Mouse (Mus musculus) heart, postnatal 4 days (tissue): ENCODE results near the gene Brk1. TPM values are rescaled to one million over a fixed set of nuclear protein-coding genes. Genes with fewer than 3 reads are reported as not detected.
A peak's percentile ranks its signal among the peaks of the same experiment; 100 is the strongest.

Experiments used
- DNase-seq: peaks from one replicate; pipeline ENCODE4 v3.0.0; 2021
- total RNA-seq, 2 experiments: library from RNA; stranded (reverse); gene quantifications; 2 replicates each; pipeline ENCODE4 v1.2.3; 2021

Gene Brk1
- 100 to 1,000 TPM; 101 to 102 TPM for total RNA-seq

- peak; percentile 87 for DNase-seq
These were observed at the start of gene Brk1 for GRCm38 (mm10) chr6:113604432-113605223. TSS of gene Brk1 (plus strand) at chr6:113604772.

- no peak for DNase-seq
These were observed 44.8 kb upstream of the Brk1 start for GRCm38 (mm10) chr6:113559736-113560135.

- no peak for DNase-seq
These were observed 40.0 kb upstream of the Brk1 start for GRCm38 (mm10) chr6:113564557-113564956.

- DNase-seq, result no peak
These were observed 28.5 kb upstream of the Brk1 start for GRCm38 (mm10) chr6:113576044-113576443.

GRCm38 (mm10) chr6:113579306-113579705 is 25.3 kb upstream of the Brk1 start:
- no peak for DNase-seq

GRCm38 (mm10) chr6:113583023-113583422 is 21.5 kb upstream of the Brk1 start:
- DNase-seq, result no peak

- DNase-seq, result no peak
These were observed 19.5 kb upstream of the Brk1 start for GRCm38 (mm10) chr6:113585065-113585464.

- peak; percentile 45 for DNase-seq
These were observed 17.9 kb upstream of the Brk1 start for GRCm38 (mm10) chr6:113586466-113587183.

GRCm38 (mm10) chr6:113592637-113593036 is 11.9 kb upstream of the Brk1 start:
- no peak for DNase-seq

- no peak for DNase-seq
These were observed 6.6 kb upstream of the Brk1 start for GRCm38 (mm10) chr6:113597945-113598344.

- peak; percentile 21 for DNase-seq
These were observed 4.7 kb upstream of the Brk1 start for GRCm38 (mm10) chr6:113599833-113600232.

- DNase-seq, result no peak
These were observed 3.9 kb upstream of the Brk1 start, which contains the start of gene Fancd2os for GRCm38 (mm10) chr6:113600543-113601139. TSS of gene Fancd2os (minus strand) at chr6:113600715.

- no peak for DNase-seq
These were observed 1.8 kb upstream of the Brk1 start for GRCm38 (mm10) chr6:113602821-113603220.

- no peak for DNase-seq
These were observed 579 bp upstream of the Brk1 start for GRCm38 (mm10) chr6:113603993-113604392.

- DNase-seq, result no peak
These were observed 613 bp downstream of the Brk1 start for GRCm38 (mm10) chr6:113605224-113605545.

- no peak for DNase-seq
These were observed 4.3 kb downstream of the Brk1 start for GRCm38 (mm10) chr6:113608871-113609270.

- DNase-seq, result no peak
These were observed 4.7 kb downstream of the Brk1 start for GRCm38 (mm10) chr6:113609293-113609692.

GRCm38 (mm10) chr6:113612258-113612969 is 7.8 kb downstream of the Brk1 start:
- peak; percentile 28 for DNase-seq

GRCm38 (mm10) chr6:113614152-113614551 is 9.6 kb downstream of the Brk1 start:
- DNase-seq, result no peak

- no peak for DNase-seq
These were observed 10.4 kb downstream of the Brk1 start for GRCm38 (mm10) chr6:113614997-113615396.

GRCm38 (mm10) chr6:113615489-113615888 is 10.9 kb downstream of the Brk1 start:
- no peak for DNase-seq

- DNase-seq, result peak; percentile 9
These were observed 18.8 kb downstream of the Brk1 start for GRCm38 (mm10) chr6:113623386-113623785.
